10 mouse cellular contexts compared by ENCODE assay signal in the genomic region with DNA sequence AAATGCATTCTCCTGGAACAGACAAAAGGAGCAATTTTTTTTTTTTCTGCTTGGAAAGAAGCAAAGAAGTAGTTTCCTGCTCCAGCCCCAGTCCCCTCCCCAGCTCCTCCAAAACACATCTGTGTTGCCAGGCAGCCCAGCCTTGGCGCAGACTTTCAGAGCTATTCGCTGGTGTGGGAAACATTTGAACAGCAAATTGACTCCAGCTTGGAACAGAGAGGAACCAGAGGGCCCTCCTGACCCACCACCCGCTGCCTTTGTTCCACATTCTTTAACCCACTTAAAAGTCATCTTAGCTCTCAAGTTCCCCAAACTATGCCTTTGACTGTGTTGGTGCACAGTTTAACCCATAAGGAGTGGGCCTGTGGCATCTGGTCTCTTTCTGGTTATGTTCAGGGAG.
A peak's percentile ranks its signal among the peaks of the same experiment; 100 is the strongest.
DNase-seq lines count a peak whose midpoint lies in the region; ATAC-seq and TF ChIP-seq lines count a peak whose summit lies in the region.
"Had no signal": no experiment of that assay in that cellular context is flagged by ENCODE, and none has a peak within 500 bp of the region (broad histone marks: within the 10 kb centered on the region; RNA-seq: fewer than 3 reads in every experiment).

No protein-coding gene starts in this region.

- H3K27ac ChIP-seq in layer of hippocampus, adult 2 months: no peak overlapping the region
- peak overlapping the region; percentile 57 for H3K27ac ChIP-seq in forebrain, embryonic 16.5 days (ENCODE audit: low read length)
- H3K27ac ChIP-seq in limb, embryonic 13.5 days: peak overlapping the region; percentile 82
- H3K27ac ChIP-seq in neural tube, embryonic 13.5 days (replicated peaks): 0 out of 2 replicates have a peak overlapping the region, but pooled peaks have one; percentile 42
- H3K27ac ChIP-seq in liver, postnatal 0 days (ENCODE audit: low read depth): no peak overlapping the region
- no peak overlapping the region for H3K27ac ChIP-seq in cerebellum, adult 2 months (ENCODE audit: insufficient read depth, low read length)
- H3K27ac ChIP-seq: macrophage had no signal

- TF ChIP-seq POLR2A in cerebellum, adult 2 months (IDR thresholded peaks at IDR 0.05; ENCODE audit: borderline replicate concordance, insufficient read depth, low read length): no peak

- 0 out of 2 replicates have a peak, but pooled peaks cover 3% of the 10 kb centered on the region for H3K9me3 ChIP-seq in forebrain, embryonic 16.5 days (ENCODE audit: control insufficient read depth, low read length)
- H3K9me3 ChIP-seq in limb, embryonic 13.5 days: peaks cover 11% of the 10 kb centered on the region
- 0 out of 2 replicates have a peak, but pooled peaks cover 7% of the 10 kb centered on the region for H3K9me3 ChIP-seq in neural tube, embryonic 13.5 days
- no peaks in the 10 kb centered on the region for H3K9me3 ChIP-seq in liver, postnatal 0 days (ENCODE audit: low read length)

- no peak for TF ChIP-seq CTCF in layer of hippocampus, adult 2 months (conservative IDR thresholded peaks at IDR 0.05)
- TF ChIP-seq CTCF in liver, postnatal 0 days (IDR thresholded peaks at IDR 0.05; ENCODE audit: low read depth): no peak
- no peak for TF ChIP-seq CTCF in cerebellum, adult 2 months (IDR thresholded peaks at IDR 0.05; ENCODE audit: borderline replicate concordance, insufficient read depth, low read depth, low read length)

- no peaks in the 10 kb centered on the region for H3K27me3 ChIP-seq in forebrain, embryonic 16.5 days (replicated peaks; ENCODE audit: control insufficient read depth, insufficient read depth, low read length)
- no peaks in the 10 kb centered on the region for H3K27me3 ChIP-seq in limb, embryonic 13.5 days
- H3K27me3 ChIP-seq in neural tube, embryonic 13.5 days: no peaks in the 10 kb centered on the region
- no peaks in the 10 kb centered on the region for H3K27me3 ChIP-seq in liver, postnatal 0 days (ENCODE audit: insufficient read depth, low read length)
- no peaks in the 10 kb centered on the region for H3K27me3 ChIP-seq in cerebellum, adult 2 months (ENCODE audit: control insufficient read depth, insufficient read depth, low read length)

- peak; percentile 15 to 34 for DNase-seq in layer of hippocampus, adult 2 months (ENCODE audit: low spot score in 2 of 2)
- no peak for DNase-seq in layer of hippocampus, adult 9-10 months (ENCODE audit: low spot score)
- no peak for DNase-seq in liver, postnatal 0 days
- no peak for DNase-seq in cerebellum, adult 2 months
- no peak for DNase-seq in cerebellum, postnatal 25 days

- peak; percentile 62; the same call in 1 of the 2 replicates for ATAC-seq in forebrain, embryonic 16.5 days
- peak; percentile 90 for ATAC-seq in limb, embryonic 13.5 days (ENCODE audit: low FRiP score, low read depth)
- peak; percentile 59; the same call in 1 of the 2 replicates for ATAC-seq in neural tube, embryonic 13.5 days (ENCODE audit: low read depth)
- ATAC-seq in liver, postnatal 0 days: no peak

- H3K36me3 ChIP-seq in forebrain, embryonic 16.5 days (ENCODE audit: control insufficient read depth, insufficient read depth): no peaks in the 10 kb centered on the region
- no peaks in the 10 kb centered on the region for H3K36me3 ChIP-seq in limb, embryonic 13.5 days
- no peaks in the 10 kb centered on the region for H3K36me3 ChIP-seq in neural tube, embryonic 13.5 days
- H3K36me3 ChIP-seq in liver, postnatal 0 days (replicated peaks; ENCODE audit: insufficient read depth, low read length): no peaks in the 10 kb centered on the region

- peak overlapping the region; percentile 11; the same call in 1 of the 2 replicates for H3K4me2 ChIP-seq in forebrain, embryonic 16.5 days (ENCODE audit: low read length)
- H3K4me2 ChIP-seq in limb, embryonic 13.5 days (replicated peaks): peak overlapping the region; percentile 39
- no peak overlapping the region for H3K4me2 ChIP-seq in neural tube, embryonic 13.5 days
- H3K4me2 ChIP-seq in liver, postnatal 0 days (ENCODE audit: low read depth, low read length): no peak overlapping the region

- WGBS in forebrain, embryonic 16.5 days: 8% methylated on average over 3 of the region's 3 CpGs
- WGBS in limb, embryonic 13.5 days: 9% methylated on average over 3 of the region's 3 CpGs
- WGBS in neural tube, embryonic 13.5 days: 17% methylated on average over 3 of the region's 3 CpGs
- WGBS in liver, postnatal 0 days (ENCODE audit: insufficient replicate concordance): 38% methylated on average over 3 of the region's 3 CpGs
- WGBS in cerebellum, adult 2 months: 66% methylated on average over 3 of the region's 3 CpGs

- no peak overlapping the region for H3K4me3 ChIP-seq in layer of hippocampus, adult 2 months
- H3K4me3 ChIP-seq in forebrain, embryonic 16.5 days (replicated peaks; ENCODE audit: low read length): no peak overlapping the region
- H3K4me3 ChIP-seq in limb, embryonic 13.5 days: no peak overlapping the region
- no peak overlapping the region for H3K4me3 ChIP-seq in neural tube, embryonic 13.5 days
- no peak overlapping the region for H3K4me3 ChIP-seq in liver, postnatal 0 days (ENCODE audit: low read depth, low read length)
- no peak overlapping the region for H3K4me3 ChIP-seq in cerebellum, adult 2 months (replicated peaks; ENCODE audit: insufficient read depth, low read depth, low read length)
- H3K4me3 ChIP-seq: erythroblast, embryonic 14.5 days had no signal

- no peak overlapping the region for H3K9ac ChIP-seq in forebrain, embryonic 16.5 days (replicated peaks; ENCODE audit: low read depth, low read length)
- H3K9ac ChIP-seq in limb, embryonic 13.5 days: no peak overlapping the region
- H3K9ac ChIP-seq in neural tube, embryonic 13.5 days: no peak overlapping the region
- no peak overlapping the region for H3K9ac ChIP-seq in liver, postnatal 0 days (replicated peaks)

- peaks cover 12% of the 10 kb centered on the region for H3K4me1 ChIP-seq in forebrain, embryonic 16.5 days (replicated peaks; ENCODE audit: control insufficient read depth, insufficient read depth, low read length)
- H3K4me1 ChIP-seq in limb, embryonic 13.5 days: peaks cover 39% of the 10 kb centered on the region
- H3K4me1 ChIP-seq in neural tube, embryonic 13.5 days (replicated peaks): peaks cover 13% of the 10 kb centered on the region
- no peaks in the 10 kb centered on the region for H3K4me1 ChIP-seq in liver, postnatal 0 days (ENCODE audit: insufficient read depth)
- H3K4me1 ChIP-seq in cerebellum, adult 2 months (ENCODE audit: control insufficient read depth, insufficient read depth, low read length): no peaks in the 10 kb centered on the region

- TF ChIP-seq EP300 in liver, postnatal 0 days (IDR thresholded peaks at IDR 0.05; ENCODE audit: low read depth): no peak

Comparison
In these comparisons a context has a peak if more than half of its experiments do, and no peak if none do; other contexts are left out.
1. DNase-seq: peak in layer of hippocampus, adult 2 months (2 of 2); none in layer of hippocampus, adult 9-10 months (single experiment), liver, postnatal 0 days (single experiment), cerebellum, adult 2 months (0 of 2) and cerebellum, postnatal 25 days (0 of 2).
2. H3K27ac ChIP-seq: peak in forebrain, embryonic 16.5 days (single experiment), limb, embryonic 13.5 days (single experiment) and neural tube, embryonic 13.5 days (single experiment); none in layer of hippocampus, adult 2 months (single experiment), liver, postnatal 0 days (single experiment) and cerebellum, adult 2 months (single experiment).
3. H3K4me2 ChIP-seq: peak in forebrain, embryonic 16.5 days (single experiment) and limb, embryonic 13.5 days (single experiment); none in neural tube, embryonic 13.5 days (single experiment) and liver, postnatal 0 days (single experiment).